Mouse (Mus musculus) thymus, postnatal 4 days (tissue): ENCODE measurements around the gene Arhgap18.
A peak's percentile ranks its signal among the peaks of the same experiment; 100 is the strongest.

Experiments used
- DNase-seq: peaks from one replicate; pipeline ENCODE4 v3.0.0; 2021

Gene Arhgap18

DNA sequence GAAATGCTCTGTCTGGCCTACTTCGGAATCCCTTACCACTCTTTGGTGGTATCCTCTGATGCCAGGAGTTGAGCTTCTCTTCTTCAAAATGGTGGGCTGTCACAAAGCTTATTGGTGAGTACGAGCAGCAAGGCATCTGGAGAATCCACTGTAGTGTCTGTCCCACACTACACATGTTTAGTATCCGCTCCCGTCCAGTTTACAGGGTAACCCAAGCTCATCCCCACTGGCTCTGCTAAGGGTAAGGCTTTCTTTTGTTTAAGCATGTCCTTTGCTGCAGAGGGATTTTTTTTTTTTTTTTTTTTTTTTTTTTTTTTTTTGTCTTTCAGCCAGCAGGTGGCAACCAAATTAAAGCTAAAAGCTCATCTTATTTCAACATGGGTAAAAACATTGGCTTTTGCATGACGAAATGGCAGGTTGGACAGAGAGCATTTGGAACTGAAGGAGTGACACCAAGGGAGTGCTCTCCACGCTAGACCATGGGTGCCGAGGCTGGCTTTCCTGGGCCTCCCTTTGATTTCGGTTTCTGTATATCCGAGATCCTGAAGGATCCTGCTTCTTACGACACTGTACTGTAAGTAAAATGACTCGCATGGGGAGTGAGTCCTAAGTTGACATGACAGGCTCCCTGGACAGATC lies at the start of gene Arhgap18:
Gene Arhgap18 (plus strand): TSS at position 493 of the 639 bp plus-strand sequence.
- DNase-seq: no peak

DNA sequence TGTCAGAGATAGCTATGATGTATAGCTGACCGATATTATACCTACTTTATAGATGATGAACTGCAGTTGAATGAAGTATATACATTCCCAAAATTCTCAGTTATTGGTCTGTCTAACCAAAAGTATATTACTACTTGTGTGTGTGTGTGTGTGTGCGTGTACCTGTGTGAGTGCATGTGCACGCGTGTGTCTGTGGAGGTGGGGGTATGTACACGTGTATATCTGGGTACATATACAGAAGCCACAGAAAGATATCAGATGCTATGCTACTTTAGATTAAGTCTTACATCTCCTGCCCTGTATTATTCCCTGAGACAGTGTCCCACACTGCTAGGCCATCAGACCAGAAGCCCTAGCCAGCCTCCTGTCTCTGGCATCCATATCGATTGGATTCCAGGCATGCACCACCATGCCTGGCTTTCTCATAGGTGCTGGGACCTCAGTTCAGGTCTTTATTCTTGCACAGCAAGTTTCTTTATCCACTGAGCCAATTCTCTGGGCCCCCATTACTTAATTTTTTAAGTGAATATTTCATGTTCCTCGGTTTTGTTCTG lies 42.7 kb upstream of the Arhgap18 start:
- DNase-seq: no peak

DNA sequence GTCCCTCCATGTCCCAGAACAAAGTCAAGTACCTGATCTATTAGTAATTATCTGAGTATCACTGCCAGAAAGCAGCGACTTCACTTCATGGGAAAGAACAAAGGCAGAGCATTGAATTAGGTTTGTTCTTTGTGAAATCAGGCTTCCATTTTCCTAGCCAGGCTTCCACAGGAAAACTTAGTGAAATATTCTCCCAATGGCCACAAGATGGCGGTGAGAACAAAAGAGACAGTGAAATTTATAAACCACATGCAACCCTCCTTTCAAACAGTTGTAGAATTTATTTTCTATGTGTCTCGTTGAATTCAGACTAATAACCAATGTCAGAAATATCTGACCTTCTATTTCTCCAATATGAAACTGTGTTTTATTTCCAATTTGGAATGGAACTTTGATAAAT lies 42.2 kb upstream of the Arhgap18 start:
- peak; percentile 29 for DNase-seq

DNA sequence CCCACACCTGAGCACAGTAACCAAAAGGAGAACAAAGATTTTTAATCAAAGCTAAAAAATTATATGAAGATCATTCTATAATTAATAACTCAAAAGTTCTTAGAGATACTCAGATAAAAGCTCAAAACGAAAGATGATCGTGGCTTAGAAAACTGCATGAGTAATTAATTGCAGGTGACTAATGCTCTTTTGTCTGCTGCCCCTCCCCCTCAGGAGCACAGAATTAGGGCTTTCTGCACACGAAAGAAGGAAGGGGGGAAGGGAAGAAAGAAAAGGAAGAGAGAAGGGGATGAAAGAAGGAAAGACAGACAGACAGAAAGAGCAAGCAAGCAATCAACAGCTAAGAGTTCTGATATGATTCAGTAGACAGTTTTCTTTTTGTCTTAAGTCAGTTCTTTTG lies 39.2 kb upstream of the Arhgap18 start:
- DNase-seq: no peak

DNA sequence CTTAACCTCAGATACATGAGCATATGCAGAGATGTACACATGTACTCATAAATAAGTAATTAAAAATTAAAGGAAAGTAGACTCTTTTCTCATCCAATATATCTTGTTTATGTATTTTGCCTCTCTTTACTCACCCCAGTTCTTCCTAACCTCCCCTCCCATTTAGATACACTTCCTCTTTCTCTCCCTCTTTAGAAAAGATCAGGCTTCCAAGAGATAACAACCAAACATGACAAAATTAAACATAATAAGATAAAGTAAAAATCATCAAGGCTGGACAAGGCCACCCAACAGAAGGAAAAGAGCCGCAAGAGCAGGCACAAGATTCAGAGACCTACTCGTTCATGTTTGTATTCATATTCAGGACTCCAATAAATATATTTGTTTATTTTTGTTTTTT lies 28.5 kb upstream of the Arhgap18 start:
- no peak for DNase-seq

DNA sequence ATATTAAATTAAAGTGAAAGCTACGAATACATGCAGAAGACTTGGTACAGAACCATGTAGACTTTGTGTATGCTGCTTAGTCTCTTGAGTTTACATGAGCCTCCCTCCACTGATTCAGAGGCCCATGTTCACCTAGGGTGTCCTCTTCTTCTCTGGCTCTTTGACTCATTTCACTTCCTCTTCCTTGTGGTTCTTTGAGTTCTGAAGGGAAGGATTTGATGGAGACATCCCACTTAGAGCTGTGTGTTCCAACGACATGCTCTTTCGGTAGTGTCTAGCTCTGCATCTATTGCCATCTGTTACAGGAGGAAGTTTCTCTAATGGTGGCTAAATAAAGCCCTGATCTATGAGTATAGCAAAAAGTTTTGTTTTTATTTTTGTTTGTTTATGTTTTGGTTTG lies 28.0 kb upstream of the Arhgap18 start:
- DNase-seq: no peak

DNA sequence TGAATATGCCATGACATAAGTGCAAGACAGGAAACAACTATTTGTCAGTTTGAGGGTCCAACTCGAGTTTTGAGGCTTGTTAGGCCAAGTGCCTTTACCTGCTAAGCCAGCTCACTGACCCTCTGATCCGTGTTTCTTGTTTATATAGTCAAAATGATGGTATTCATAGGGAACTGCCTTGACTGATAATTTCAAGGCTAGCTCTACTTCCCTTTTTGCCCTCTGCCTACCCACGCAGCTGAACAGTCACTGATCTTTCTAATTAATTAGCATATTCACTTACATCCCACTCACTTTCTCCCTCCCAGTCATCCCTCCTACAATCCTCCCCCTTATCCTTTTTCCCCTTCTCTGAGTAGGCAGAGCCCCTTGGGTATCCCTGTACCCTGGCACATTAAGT lies 2.4 kb upstream of the Arhgap18 start:
- DNase-seq: no peak

DNA sequence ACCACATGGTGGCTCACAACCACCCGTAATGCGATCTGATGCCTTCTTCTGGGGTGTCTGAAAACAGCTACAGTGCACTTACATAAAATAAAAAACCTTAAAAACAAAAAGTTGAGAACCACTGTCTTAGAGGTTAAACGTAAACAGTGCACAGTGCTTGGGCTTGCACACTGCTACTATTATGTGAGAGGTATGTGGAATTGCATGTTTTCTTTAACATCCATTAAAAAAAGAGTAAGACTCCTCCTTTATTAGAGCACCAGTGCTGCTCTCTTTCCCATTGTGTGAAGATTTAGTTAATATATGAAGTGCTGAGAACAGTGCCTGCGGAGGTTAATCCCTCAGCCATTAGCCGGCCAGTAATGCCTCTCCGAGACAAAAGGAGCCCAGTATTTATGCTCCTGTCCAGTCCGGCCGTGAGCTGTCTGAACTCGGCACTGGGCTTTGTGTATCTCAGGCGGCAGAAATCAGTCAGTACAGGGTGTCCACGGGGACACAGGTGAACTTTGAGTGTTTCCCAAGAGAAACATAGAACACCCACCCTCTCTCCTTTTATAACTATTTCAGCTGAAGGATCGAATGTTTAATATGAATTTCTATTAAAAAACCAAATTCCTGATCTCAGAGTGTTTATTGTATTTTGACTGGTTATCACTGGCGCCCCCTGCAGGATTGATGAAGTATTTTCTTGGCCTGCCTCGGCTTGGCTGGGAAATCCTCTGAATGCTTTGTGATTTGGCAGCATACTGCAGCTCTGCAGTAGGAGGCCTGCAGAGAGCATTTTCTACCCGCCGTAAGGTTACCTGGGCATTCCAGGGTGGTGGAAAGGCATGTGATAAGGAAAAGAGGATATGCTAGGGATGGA lies 925 bp upstream of the Arhgap18 start:
- peak; percentile 64 for DNase-seq

DNA sequence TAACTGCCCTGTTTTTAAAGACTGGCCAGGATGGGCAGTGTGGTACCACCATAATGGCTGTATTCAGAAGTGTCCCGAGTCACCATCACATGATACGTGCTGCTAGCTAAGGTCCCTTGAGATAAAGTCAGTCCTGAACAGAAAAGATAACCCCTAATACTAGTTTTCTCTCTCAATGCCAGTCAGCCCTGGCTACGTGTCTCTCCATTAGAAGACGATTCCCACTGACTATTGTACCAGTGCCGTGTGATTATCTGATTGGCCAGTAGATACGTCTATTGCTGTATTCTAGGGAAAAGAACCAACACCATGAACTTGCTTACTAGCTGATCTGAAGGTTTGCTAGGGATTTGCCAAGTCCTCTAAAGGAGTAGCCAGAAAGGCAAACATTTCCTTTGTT lies 785 bp downstream of the Arhgap18 start:
- no peak for DNase-seq

DNA sequence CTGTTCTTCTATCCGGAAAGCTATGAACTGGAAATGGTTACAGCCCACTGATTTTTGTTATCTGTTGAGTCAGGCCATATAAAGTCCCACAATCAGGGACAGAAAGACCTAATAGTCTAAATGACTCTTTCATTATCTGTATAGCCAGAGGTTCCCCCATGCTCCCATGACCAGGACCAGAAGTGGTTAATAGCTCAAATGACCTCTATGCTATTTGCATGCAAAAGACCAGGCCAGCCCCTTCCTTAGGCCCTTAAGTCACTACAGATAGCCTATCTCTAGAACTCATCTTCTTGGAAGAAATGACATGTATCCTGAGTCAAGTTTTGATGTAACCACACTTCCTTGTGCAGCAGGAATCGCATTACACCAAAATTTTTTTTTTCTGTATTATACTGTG lies 4.0 kb downstream of the Arhgap18 start:
- DNase-seq: no peak

DNA sequence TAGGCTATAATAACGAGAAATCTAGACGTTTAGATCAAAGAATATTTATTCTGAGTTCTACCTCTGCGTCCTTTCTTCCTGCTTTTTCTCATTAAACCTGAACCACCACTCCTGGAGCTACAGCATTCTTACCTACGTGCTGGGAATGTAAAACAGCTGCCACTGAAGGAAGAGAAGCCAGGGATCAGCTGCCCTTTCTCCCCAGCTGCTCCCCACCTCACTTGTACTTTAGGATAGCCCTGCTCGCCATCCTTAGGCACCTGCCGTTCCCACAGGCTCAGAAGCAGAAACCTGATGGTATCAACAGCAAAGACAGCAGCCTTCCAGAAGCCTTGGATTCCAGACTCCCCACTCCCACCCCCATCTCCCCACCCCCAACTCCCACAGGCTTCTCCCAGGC lies 6.2 kb downstream of the Arhgap18 start:
- no peak for DNase-seq

DNA sequence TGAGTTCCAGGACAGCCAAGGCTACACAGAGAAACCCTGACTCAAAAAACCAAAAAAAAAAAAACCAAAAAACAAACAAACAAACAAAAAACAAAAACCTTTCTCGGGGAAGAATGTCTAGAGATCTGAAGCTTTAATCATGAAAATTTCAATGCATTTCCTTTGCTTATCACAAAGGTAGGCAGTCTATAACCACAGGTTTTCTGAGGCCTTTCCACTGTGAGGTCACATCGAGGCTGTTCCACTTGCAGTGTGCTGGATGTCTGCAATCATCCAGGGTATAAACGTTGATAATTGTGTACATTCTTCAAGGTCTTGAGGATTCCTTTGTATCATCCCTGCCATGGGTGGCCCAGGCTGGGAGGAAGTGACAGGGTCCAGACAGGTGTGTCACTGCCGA lies 7.9 kb downstream of the Arhgap18 start:
- no peak for DNase-seq

DNA sequence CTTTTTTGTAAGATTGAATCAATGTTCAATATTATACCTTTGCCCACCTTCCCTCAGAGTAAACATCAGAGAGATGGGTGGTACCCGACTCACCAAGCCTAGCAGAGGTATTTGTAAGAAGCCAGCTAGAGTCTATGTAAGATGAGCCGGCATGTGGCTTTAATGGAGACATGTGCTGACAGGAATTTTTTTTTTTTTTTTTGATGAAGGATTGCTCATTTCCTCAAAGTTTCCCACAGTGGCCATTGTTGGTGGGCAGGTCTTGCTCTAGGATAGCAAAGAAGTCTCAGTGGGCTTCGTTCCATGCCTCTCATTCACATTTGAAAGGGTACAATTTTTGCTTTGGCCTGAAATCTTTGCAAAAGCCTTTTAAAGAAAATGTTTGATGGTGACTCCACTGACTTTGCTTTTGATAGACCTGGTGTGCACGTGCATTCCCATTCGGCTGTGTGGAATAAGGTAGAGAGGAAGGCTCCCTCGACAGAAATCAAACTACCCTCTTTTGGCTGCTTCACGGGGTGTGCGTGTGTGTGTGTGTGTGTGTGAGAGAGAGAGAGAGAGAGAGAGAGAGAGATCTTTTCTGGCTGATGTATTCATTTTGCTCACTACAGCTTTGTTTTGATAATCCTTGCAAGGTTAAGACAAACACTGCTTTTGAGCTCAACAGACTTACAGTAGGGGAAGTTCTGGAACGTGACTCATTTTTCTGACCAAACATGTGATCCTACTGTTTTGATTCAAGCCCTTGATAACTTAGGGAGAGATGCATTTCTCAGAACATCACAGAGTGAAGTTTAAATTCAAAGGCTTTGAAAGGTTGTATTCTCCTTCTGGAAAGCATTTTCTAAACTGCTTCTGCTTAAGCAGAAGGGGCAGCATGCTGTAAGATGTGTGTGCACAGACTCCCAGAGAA lies 9.0 kb downstream of the Arhgap18 start:
- no peak for DNase-seq

DNA sequence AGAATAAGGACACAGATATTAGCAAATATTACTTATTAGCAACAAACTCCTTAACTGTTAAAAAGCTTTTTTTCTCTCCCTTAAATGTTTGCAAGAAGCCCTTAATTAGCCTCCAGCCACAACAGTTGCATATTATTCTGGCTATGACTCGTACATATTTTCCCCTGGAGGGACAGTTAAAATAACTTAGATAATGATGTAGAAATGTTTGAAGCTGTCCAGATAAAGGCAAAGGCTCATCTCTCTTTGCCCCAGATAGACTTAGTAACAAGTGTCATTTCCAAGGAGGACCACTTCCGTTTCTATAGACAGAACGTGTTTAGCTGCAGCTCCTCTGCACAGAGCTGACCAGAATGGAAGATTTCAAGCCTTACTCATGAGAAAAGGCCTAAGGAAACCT lies 14.0 kb downstream of the Arhgap18 start:
- no peak for DNase-seq

DNA sequence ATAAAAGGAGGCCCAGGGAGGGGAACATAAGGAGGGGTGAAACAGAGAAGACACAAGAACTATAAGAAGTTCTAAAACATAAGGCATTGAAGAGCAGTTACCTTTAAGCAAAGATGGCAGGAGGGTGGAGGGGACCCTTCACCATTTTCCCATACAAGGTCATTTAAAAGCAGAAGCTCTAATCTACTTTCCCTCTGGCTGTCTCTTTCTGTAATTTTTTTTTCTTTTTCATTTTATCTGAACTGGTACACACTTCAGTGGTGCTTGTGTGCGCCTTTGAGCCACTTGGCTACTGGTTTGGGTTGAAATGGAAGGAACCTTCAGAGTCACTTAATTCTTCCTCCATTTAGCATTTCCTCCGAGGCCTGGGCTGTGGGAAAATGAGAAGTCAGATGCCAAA lies 15.7 kb downstream of the Arhgap18 start:
- DNase-seq: no peak

DNA sequence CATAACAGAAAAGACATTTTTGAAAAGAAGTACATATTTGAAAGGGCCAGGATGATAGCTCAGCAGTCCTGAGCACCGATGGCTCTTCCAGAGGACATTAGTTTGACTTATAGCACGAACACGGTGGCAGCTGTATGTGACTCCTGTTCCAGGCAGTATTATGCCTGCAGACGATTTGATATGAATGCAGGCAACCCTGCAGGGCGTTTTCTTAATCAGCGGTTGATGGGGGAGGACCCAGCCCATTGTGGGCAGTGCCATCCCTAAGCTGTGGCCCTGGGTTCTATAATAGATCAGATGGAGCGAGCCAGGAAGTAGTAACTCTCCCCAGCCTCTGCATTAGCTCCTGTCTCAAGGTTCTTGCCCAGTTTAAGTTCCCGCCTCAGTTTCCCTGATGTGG lies 16.8 kb downstream of the Arhgap18 start:
- DNase-seq: no peak

DNA sequence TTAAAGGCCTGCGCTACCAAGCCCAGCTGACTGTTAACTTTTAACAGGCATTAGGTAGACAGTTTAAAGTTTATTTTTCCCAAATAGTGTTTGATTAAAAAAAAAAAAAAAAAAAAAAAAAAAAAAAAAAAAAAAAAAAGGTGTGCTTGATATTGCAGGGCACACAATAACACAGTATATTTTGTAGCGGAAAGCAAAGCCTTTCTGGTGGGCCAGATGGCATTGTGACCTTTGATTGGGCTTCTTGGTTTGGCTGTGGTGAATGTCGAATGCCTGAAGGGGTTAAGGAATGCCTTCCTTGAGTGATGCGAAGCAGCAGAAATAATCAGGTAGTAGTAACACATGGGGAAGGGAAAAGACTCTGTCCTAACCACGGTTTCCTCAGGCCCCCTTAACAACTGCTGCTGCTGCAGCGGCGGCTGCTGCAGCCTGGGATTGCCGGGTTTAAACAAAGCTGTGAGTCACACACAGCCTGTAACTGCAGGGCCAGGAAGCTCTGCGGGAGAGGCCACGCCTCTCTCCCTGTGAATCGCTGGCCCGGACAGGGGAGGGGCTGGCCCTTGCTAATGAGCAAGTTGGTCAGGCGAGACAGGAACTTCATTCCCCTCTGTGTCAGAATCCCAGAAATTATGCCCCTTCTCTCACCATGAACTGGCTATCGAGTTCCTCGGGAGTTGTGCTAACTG lies 18.9 kb downstream of the Arhgap18 start:
- peak; percentile 73 for DNase-seq

DNA sequence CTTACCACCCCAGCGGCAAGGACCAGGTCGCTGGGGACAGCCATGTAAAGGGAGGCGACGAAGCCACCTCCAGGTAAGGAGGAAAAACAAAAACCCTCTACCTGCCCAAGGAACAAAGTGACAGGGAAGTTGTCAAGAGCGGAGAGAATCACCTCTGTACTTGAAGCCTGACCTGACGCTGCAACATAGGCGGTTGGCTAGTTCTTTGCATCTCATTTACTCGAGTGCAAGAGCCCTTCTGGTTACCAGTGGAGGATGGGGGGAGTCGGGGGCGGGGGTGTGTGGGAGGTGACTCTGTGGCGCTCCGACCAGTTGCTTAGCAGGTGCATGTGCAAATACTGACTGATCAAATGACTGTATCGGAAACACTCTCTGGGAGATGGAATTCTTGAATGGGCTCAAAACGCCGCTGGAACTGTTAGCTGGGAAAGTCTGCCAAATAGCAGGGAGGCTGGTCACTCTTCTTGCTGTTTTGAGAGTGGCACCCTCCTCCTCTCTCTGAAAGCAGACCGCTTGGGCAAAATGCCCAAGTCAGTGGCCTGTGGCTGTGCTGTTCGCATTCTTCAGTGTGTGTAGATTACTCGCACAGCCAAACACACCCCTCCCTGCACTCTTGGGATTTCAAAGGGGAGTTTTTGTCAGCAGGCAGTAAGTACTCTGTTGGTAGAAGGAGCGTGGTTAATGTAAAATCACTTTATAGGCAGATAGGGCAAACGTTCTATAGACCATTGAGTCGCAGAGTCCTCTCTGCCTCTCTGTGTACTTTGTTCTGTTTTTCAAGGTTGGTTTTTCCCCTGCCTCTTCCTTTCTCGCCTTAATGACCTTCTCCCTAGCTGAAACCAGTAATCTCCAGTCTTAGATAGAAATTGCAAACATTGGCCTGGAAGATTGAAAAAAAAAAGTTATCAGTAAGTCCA lies 19.7 kb downstream of the Arhgap18 start:
- peak; percentile 55 for DNase-seq

DNA sequence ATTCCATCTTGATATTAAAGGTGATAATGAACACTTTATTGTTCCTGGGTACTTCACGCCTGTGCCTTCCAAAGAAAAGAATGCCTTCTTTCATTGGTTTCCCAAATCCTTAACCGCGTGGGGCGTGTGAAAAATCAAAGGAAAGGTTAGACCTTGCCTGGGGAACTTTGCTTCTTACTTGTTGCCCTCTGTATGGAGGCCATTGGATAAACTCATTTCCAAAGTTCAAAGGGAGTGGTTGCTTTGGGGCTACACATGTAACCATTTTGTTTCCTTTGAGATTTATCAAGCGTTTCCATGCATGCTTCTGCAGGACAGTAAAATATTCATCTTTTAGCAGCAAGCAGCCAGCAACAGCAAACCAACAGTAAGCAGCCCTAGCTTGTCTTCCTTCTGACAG lies 20.3 kb downstream of the Arhgap18 start:
- no peak for DNase-seq

DNA sequence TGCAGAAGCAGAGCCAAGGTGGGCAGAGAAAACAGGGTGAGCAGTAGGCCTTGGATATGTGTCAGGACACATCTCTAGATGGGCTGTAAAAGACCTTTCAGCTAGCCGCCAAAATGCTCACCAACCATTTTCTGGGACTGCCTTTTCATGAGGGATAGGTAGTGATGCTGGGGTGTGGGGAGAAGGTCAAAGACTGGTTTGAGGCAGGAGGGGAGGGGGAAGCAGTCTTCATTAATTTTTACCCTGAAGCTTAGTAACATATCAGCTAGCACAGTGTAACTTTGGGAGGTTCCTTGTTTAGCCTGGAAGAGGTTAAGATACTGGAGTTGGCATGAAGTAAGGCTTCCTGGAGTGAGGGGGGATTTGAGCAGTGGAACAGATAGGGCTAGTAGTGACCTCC lies 21.0 kb downstream of the Arhgap18 start:
- DNase-seq: no peak

DNA sequence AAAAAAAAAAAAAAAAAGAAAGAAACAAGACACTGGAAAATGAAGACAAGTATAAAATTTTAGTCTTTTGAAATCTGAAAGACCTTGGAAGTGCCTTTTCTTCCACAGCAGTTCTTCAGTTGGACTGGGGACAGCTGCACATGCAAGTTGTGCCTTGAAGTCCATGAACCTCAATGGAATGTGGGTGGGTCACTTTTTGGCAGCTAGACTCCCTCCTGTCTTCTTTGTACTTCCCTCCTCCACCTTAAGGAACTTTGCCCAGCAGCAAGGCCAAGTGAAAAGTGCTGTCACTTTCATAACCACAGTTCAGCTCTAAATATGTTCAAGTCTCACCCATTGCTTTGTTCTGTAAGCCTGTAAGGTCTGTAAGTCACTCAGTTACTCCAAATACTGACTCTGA lies 23.2 kb downstream of the Arhgap18 start:
- DNase-seq: no peak
